Mouse (Mus musculus): ENCODE measurements around the gene Ttc28. TPM values are rescaled to one million over a fixed set of nuclear protein-coding genes. Genes with fewer than 3 reads are reported as not detected.
A peak's percentile ranks its signal among the peaks of the same experiment; 100 is the strongest.

Ttc28 gene
- polyA plus RNA-seq, 2 experiments, result 0.48 to 0.81 TPM

DNA sequence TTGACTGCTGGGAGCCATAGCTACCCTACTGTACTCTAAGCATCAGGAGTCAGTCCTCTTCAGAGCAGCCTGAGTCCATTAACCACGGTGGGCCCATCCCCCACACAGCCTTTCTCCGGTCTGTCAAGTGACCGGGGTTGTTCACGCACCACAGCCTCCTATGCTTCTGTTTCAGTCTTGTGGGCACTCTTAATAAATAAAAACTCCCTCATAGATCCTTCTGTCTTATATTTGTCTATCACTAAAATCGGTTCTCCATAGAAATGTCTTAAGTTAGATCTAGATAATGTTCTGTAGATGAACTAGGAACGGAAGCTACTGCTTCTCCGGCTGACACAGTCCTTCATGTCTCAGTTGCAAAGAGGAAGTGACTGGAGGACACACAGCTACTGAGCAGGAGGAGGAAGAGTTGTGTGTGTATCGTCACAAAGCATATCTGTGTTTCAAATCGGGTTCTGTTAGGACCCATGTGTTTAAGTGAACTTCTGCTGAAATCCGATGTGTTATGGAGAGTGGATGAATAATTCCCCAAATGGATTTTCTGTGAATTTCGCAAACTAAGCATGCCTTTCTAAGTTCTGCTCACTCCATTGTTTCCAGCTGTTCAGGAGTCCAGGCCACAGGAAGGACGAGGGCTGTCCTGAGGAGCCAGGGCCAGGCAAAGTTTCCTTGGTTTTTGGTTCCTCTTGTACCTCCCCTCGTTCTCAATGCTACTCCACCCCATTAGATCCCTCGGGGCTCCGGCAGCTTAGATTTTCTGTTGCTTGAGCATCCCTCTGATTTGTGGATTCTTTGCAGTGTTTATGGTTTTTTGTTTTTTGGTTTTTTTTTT lies 236.1 kb downstream of the Ttc28 start:
- Histone ChIP-seq H3K4me2 (ENCODE audit: low read depth) (peak overlapping the region; percentile 6; the same call in 1 of the 2 replicates), H3K9ac (replicated peaks) (no peak overlapping the region), H3K27ac (no peak overlapping the region), H3K4me1 (replicated peaks; ENCODE audit: control insufficient read depth in 2 of 2, insufficient read depth in 2 of 2, low read length in 1 of 2) (no peaks in the 10 kb centered on the region), H3K36me3 (replicated peaks; ENCODE audit: control insufficient read depth, insufficient read depth, low read depth) (no peaks in the 10 kb centered on the region), H3K4me3 (ENCODE audit: insufficient read depth in 1 of 2, low read depth in 2 of 2, low read length in 2 of 2) (no peak overlapping the region), H3K9me3 (ENCODE audit: control insufficient read depth, low read length) (no peaks in the 10 kb centered on the region), H3K27me3 (ENCODE audit: control insufficient read depth, insufficient read depth, low read length) (no peaks in the 10 kb centered on the region)
- no peak for ATAC-seq (ENCODE audit: insufficient read depth)
- no peak for DNase-seq (ENCODE audit: low read depth in 3 of 3, low spot score in 3 of 3)
- WGBS (ENCODE audit: insufficient replicate concordance), result 17% methylated on average over 15 of the region's 15 CpGs
- no peak for TF ChIP-seq EP300 (IDR thresholded peaks at IDR 0.05; ENCODE audit: low read depth)
- no peak for TF ChIP-seq CTCF (IDR thresholded peaks at IDR 0.05; ENCODE audit: low read depth)

DNA sequence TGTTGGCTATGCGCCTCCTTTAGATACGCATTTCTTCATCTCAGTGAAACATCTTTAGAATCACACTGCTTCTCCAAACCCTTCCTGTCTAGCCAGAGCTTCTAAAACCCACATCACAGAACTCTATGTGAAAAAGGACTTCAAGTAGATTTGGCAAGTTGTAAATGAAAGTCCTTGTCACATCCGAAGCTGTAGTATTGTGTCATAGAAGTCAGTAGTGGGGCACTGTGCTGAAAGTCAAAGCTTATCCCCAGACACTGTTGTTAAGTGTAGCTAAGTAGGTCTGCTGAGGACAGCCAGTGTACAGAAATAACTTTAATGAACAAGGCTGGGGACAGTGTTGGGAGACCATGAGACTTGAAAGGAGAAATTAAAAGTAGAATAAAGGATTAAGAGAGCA lies 240.2 kb downstream of the Ttc28 start:
- H3K27ac ChIP-seq, result no peak overlapping the region
- no peaks in the 10 kb centered on the region; a peak in 1 of 4 replicates for H3K4me1 ChIP-seq (replicated peaks; ENCODE audit: control insufficient read depth in 2 of 2, insufficient read depth in 2 of 2, low read length in 1 of 2)
- H3K9ac ChIP-seq (replicated peaks), result no peak overlapping the region
- ATAC-seq (ENCODE audit: insufficient read depth) (no peak), DNase-seq (ENCODE audit: low read depth in 3 of 3, low spot score in 3 of 3) (no peak)
- no peak for TF ChIP-seq EP300 (IDR thresholded peaks at IDR 0.05; ENCODE audit: low read depth)
- TF ChIP-seq CTCF (IDR thresholded peaks at IDR 0.05; ENCODE audit: low read depth), result no peak
- no peaks in the 10 kb centered on the region for H3K36me3 ChIP-seq (replicated peaks; ENCODE audit: control insufficient read depth, insufficient read depth, low read depth)
- no peak overlapping the region for H3K4me2 ChIP-seq (ENCODE audit: low read depth)
- H3K9me3 ChIP-seq (ENCODE audit: control insufficient read depth, low read length), result no peaks in the 10 kb centered on the region
- WGBS (ENCODE audit: insufficient replicate concordance), result 68% methylated on average over 3 of the region's 3 CpGs
- H3K4me3 ChIP-seq (ENCODE audit: insufficient read depth in 1 of 2, low read depth in 2 of 2, low read length in 2 of 2), result no peak overlapping the region
- H3K27me3 ChIP-seq (ENCODE audit: control insufficient read depth, insufficient read depth, low read length), result no peaks in the 10 kb centered on the region

GRCm38 (mm10) chr5:111120298-111120697 lies 240.7 kb downstream of the Ttc28 start:
- no peak for DNase-seq (ENCODE audit: low read depth in 3 of 3, low spot score in 3 of 3)
- no peak overlapping the region for H3K4me3 ChIP-seq (ENCODE audit: insufficient read depth in 1 of 2, low read depth in 2 of 2, low read length in 2 of 2)
- H3K4me1 ChIP-seq (replicated peaks; ENCODE audit: control insufficient read depth in 2 of 2, insufficient read depth in 2 of 2, low read length in 1 of 2), result no peaks in the 10 kb centered on the region; a peak in 1 of 4 replicates
- no peaks in the 10 kb centered on the region for H3K36me3 ChIP-seq (replicated peaks; ENCODE audit: control insufficient read depth, insufficient read depth, low read depth)
- ATAC-seq (ENCODE audit: insufficient read depth), result no peak
- 60% methylated on average over 7 of the region's 7 CpGs for WGBS (ENCODE audit: insufficient replicate concordance)
- H3K27me3 ChIP-seq (ENCODE audit: control insufficient read depth, insufficient read depth, low read length), result no peaks in the 10 kb centered on the region
- H3K4me2 ChIP-seq (ENCODE audit: low read depth), result no peak overlapping the region
- no peaks in the 10 kb centered on the region for H3K9me3 ChIP-seq (ENCODE audit: control insufficient read depth, low read length)
- TF ChIP-seq EP300 (IDR thresholded peaks at IDR 0.05; ENCODE audit: low read depth), result no peak
- TF ChIP-seq CTCF (IDR thresholded peaks at IDR 0.05; ENCODE audit: low read depth), result no peak
- H3K9ac ChIP-seq (replicated peaks), result no peak overlapping the region
- no peak overlapping the region for H3K27ac ChIP-seq

DNA sequence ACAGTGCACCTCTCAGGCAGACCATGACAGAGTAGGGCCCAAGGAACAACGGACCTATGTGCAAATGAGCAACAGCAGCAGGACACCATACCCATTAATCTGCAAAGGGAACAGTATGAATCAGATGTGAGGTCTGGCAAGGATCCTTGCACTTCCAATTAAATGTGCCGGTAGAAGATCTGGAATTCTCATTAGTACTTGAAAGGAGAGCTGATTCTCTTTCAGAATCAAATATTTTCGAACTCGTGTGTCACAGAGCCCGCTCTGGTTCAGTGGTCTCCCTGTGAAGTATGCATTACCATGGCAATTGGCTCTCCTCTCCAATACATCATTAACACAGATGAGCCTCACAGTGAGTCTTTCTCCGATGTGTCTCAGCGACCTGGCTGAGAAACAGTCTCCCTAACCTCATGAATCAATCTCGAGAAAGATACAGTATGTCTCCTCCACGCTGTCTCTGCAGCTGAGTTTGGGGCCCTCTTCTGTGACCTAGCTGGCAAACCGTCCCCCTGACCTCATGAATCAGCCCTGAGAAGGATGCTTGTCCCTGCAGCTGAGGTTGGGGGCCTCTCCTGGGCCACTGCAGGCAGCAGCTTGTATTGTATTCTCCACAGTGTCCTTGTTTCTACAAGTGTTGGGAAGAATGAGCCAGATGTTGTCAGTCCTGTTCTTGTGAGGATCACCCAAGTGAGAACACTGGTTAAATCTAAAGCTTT lies 241.3 kb downstream of the Ttc28 start:
- no peak for ATAC-seq (ENCODE audit: insufficient read depth)
- 60% methylated on average over 10 of the region's 10 CpGs for WGBS (ENCODE audit: insufficient replicate concordance)

More for the DNA sequence above, 241.3 kb downstream of the Ttc28 start:
- no peak overlapping the region for H3K4me3 ChIP-seq (ENCODE audit: insufficient read depth in 1 of 2, low read depth in 2 of 2, low read length in 2 of 2)
- DNase-seq (ENCODE audit: low read depth in 3 of 3, low spot score in 3 of 3), result no peak
- no peaks in the 10 kb centered on the region for H3K27me3 ChIP-seq (ENCODE audit: control insufficient read depth, insufficient read depth, low read length)
- H3K4me1 ChIP-seq (replicated peaks; ENCODE audit: control insufficient read depth in 2 of 2, insufficient read depth in 2 of 2, low read length in 1 of 2), result no peaks in the 10 kb centered on the region; a peak in 1 of 4 replicates
- H3K4me2 ChIP-seq (ENCODE audit: low read depth), result no peak overlapping the region
- TF ChIP-seq CTCF (IDR thresholded peaks at IDR 0.05; ENCODE audit: low read depth), result no peak
- TF ChIP-seq EP300 (IDR thresholded peaks at IDR 0.05; ENCODE audit: low read depth), result no peak
- H3K9me3 ChIP-seq (ENCODE audit: control insufficient read depth, low read length), result no peaks in the 10 kb centered on the region
- no peak overlapping the region for H3K27ac ChIP-seq
- no peak overlapping the region for H3K9ac ChIP-seq (replicated peaks)
- H3K36me3 ChIP-seq (replicated peaks; ENCODE audit: control insufficient read depth, insufficient read depth, low read depth), result no peaks in the 10 kb centered on the region
